Mouse (Mus musculus) urinary bladder, postnatal 25 days (tissue): ENCODE data around the gene Eya3.
"Not testable (repeated sequence)": the region's sequence is repeated elsewhere in the genome, so short reads cannot be mapped to it uniquely, and the experiment has no call there.

Experiments used
- DNase-seq: peaks from one replicate; pipeline ENCODE4 v3.0.0; 2022; ENCODE audit warnings: low spot score

Gene Eya3

GRCm38 (mm10) chr4:132638461-132639190 lies at the start of gene Eya3:
Gene Eya3 (plus strand): TSS chr4:132638987.
- peak; percentile 91 for DNase-seq

- DNase-seq = no peak
These were observed 48.1 kb upstream of the Eya3 start for GRCm38 (mm10) chr4:132590642-132591041.

- DNase-seq = no peak
These were observed 45.8 kb upstream of the Eya3 start for GRCm38 (mm10) chr4:132592958-132593357.

- DNase-seq = no peak
These were observed 44.6 kb upstream of the Eya3 start for GRCm38 (mm10) chr4:132594191-132594590.

- DNase-seq = no peak
These were observed 39.9 kb upstream of the Eya3 start for GRCm38 (mm10) chr4:132598861-132599260.

GRCm38 (mm10) chr4:132599764-132600163 lies 39.0 kb upstream of the Eya3 start:
- DNase-seq = no peak

- DNase-seq = no peak
These were observed 38.3 kb upstream of the Eya3 start for GRCm38 (mm10) chr4:132600465-132600864.

GRCm38 (mm10) chr4:132601242-132601641 lies 37.5 kb upstream of the Eya3 start:
- DNase-seq = not testable (repeated sequence)

- no peak for DNase-seq
These were observed 35.3 kb upstream of the Eya3 start for GRCm38 (mm10) chr4:132603468-132603867.

GRCm38 (mm10) chr4:132605816-132606215 lies 33.0 kb upstream of the Eya3 start:
- no peak for DNase-seq

GRCm38 (mm10) chr4:132608147-132608546 lies 30.6 kb upstream of the Eya3 start:
- no peak for DNase-seq

- no peak for DNase-seq
These were observed 28.3 kb upstream of the Eya3 start for GRCm38 (mm10) chr4:132610301-132610984.

GRCm38 (mm10) chr4:132611320-132611719 lies 27.5 kb upstream of the Eya3 start:
- DNase-seq = no peak

- DNase-seq = no peak
These were observed 20.9 kb upstream of the Eya3 start for GRCm38 (mm10) chr4:132617873-132618272.

- no peak for DNase-seq
These were observed 19.9 kb upstream of the Eya3 start for GRCm38 (mm10) chr4:132618850-132619375.

GRCm38 (mm10) chr4:132620134-132620533 lies 18.7 kb upstream of the Eya3 start:
- DNase-seq = no peak

- DNase-seq = no peak
These were observed 17.3 kb upstream of the Eya3 start for GRCm38 (mm10) chr4:132621287-132622068.

- DNase-seq = no peak
These were observed 14.6 kb upstream of the Eya3 start for GRCm38 (mm10) chr4:132624034-132624657.

- no peak for DNase-seq
These were observed 10.0 kb upstream of the Eya3 start for GRCm38 (mm10) chr4:132628830-132629229.

- no peak for DNase-seq
These were observed 2.8 kb upstream of the Eya3 start for GRCm38 (mm10) chr4:132635971-132636370.

- DNase-seq = peak; percentile 19
These were observed 2.2 kb upstream of the Eya3 start for GRCm38 (mm10) chr4:132636554-132636953.

- DNase-seq = no peak
These were observed 465 bp downstream of the Eya3 start for GRCm38 (mm10) chr4:132639191-132639713.
